Mouse (Mus musculus) embryonic stem cell, embryonic (primary cell): ENCODE results near the gene Col25a1.

ENCODE experiments used
- CTCF ChIA-PET, 4 experiments: fragments of 300-600 bp in 2 of 4; fragments of 350-600 bp in 2 of 4; sonication (Branson Sonifier 250); formaldehyde crosslinking; loops; one replicate each; lab custom pipeline; 2022; ENCODE audit warnings: inconsistent platforms in 2 of 4; lab: Charles Lee
- POLR2A ChIA-PET, 4 experiments: fragments of 300-600 bp in 2 of 4; fragments of 350-600 bp in 2 of 4; sonication (Branson Sonifier 250); formaldehyde crosslinking; loops; one replicate each; lab custom pipeline; 2022; ENCODE audit warnings: antibody characterized with exemption in 4 of 4, inconsistent platforms in 1 of 4; lab: Charles Lee

Gene Col25a1

GRCm38 (mm10) chr3:130131201-130131600 is at the start of gene Col25a1:
Col25a1 (plus strand) TSS chr3:130131501.
- POLR2A ChIA-PET: no interaction called here
- CTCF ChIA-PET: no interaction called here

DNA sequence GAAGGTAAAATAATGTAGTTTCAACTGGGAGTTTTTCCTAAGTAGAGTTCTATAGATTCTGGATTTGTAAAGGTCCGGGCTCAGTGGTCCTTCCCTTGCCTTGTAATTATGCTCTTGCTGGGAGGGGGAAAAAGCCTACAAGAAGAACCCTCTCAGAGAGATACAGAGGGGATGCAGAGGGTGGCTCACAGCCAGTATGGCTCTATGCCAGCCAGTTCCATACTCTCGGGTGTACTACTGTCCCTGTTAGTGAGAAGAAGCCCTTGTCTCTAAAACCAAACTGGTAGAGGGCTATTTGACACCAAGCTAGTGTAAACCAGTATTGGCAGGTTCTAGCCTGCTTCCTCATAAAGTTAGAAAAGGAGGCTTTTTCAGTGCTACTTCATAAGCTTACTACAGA is 48.0 kb upstream of the Col25a1 start:
- POLR2A ChIA-PET: no interaction called here
- CTCF ChIA-PET: no interaction called here

DNA sequence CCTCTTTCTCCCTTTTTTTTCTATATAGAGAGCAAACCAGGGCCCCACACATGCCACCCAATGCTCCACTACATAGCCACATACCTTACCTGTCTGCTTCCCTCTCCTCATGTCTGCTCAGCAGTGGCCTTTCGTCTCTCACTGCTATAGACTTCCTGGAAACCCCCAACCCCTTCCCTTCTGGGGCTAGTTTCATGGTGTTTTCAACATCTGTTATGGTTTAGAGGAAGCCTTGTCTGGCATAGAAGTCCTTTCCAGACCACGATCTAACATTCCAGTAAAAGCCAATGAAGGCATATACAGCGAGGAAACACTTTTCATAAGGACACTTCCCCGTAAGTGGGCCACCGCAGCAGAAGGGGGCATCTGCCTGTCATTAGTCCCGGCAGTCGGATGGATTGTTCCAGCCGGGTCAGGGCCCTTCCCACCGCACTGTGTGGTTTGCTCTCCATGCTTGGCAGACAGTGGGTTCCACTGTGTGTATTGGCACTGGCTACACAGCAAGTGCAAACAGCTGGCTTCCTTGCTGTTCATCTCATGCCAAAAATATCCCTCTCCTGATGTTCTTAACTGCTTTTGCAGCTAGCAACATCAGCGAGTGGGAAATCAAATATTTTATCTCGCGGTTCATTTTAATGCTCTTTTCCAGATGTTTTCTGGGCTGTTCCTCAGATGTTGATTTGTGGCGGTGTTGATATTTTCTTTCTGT is 44.8 kb upstream of the Col25a1 start:
- ChIA-PET CTCF (no interaction called here), POLR2A (no interaction called here)

DNA sequence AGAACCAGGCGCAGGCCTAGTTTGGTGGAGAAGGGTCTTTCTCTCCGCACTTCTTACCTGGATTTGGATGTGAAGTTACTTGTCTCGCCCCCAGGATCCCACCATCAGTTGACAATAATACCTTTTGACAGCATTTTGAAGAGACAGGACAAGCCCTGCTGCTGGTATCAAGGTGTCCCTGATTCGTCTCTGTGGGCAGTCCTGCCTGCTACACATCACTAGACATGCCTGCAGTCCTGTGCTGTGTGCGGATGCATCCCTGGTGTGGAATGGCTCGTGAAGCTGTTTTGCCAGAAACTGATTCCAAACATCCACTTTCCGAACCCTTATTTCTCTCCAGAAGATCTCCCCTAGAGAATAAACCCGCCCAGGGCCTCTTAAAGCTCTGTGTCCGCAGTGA is 43.8 kb upstream of the Col25a1 start:
- ChIA-PET CTCF (no interaction called here), POLR2A (no interaction called here)

DNA sequence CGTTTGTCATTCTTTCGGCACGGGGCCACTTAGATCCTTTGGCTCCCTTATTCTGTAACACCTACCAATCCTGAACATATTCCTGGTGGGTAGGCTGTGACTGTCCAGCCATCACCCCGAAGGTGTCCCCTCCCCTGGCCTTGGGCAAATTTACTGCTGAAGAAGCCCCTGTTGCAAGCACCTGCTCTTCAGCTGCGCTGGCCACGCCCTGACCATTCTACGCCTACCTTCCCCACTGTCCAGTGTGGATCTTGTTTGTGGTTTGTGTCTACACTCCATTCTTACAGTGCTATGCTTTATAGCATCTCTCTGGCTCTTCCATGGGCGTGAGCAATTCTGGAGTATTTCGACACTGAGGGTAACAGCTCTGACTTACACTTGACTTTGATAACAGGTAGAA is 42.6 kb upstream of the Col25a1 start:
- ChIA-PET POLR2A (interaction anchor here in 1 of 4 experiments (0.6 kb wide), 1 partner anchor 58 kb away, joined by 3 read pairs; no protein-coding TSS in a partner anchor), CTCF (no interaction called here)

DNA sequence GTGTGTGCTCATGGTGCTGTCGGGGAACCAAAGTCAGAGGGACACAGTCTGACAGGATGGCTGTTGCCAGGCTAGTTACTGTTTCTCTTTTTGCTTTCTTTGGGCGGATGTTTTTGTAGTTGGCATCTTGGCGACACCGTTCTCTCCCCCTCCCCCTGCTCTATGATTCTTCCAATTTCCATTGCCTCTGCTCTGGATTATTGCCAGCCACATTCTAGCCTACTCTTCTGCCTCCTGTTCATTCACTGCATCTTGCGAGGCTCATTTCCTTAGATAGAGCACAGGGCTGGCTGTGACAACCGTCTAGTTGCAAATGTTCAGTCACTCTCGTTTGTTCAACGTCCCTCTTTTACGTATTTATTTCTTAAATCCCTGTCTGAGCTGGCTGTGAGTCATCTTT is 40.8 kb upstream of the Col25a1 start:
- CTCF ChIA-PET: interaction anchor here in 1 of 4 experiments (0.6 kb wide), 1 partner anchor 257 kb away, joined by 3 read pairs; no protein-coding TSS in a partner anchor
- POLR2A ChIA-PET: interaction anchor here in 1 of 4 experiments (1.8 kb wide), 1 partner anchor 30 kb away, joined by 3 read pairs; no protein-coding TSS in a partner anchor

GRCm38 (mm10) chr3:130094125-130094704 is 37.1 kb upstream of the Col25a1 start:
- ChIA-PET CTCF (interaction anchor here in 2 of 4 experiments (0.7 to 1.1 kb wide), 2 partner anchors 433 to 597 kb away, joined by 3 to 4 read pairs; no protein-coding TSS in a partner anchor), POLR2A (interaction anchor here in 1 of 4 experiments (1.0 kb wide), 1 partner anchor 33 kb away, joined by 3 read pairs; the partner anchor contains the start of gene Sec24b)

GRCm38 (mm10) chr3:130095160-130095781 is 36.0 kb upstream of the Col25a1 start:
- CTCF ChIA-PET: interaction anchor here in 3 of 4 experiments (0.7 to 1.1 kb wide), 4 partner anchors 15 to 596 kb away, joined by 3 to 4 read pairs (median 3); no protein-coding TSS in a partner anchor
- POLR2A ChIA-PET: no interaction called here

DNA sequence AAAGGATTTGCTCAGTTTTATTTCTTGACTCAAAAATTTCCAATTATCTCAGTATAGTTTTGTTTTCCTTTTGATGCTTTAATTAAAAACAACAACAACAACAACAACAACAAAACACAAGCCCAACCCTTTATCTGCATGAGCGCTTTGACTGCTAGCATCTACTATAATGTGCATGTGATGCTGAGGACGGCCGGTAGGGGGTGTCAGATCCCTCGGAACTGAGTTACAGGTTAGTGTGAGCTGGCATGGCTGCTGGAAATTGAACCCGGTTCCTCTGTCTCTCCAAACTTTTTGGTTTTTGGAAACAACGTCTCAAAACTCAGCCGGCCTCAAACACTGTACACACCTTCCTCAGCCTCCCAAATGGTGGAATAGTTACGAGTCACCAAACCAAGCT is 27.8 kb upstream of the Col25a1 start:
- ChIA-PET POLR2A (interaction anchor here in 2 of 4 experiments (0.6 to 0.7 kb wide), 2 partner anchors 421 to 453 kb away, joined by 3 to 4 read pairs; no protein-coding TSS in a partner anchor), CTCF (interaction anchor here (0.5 to 1.9 kb wide), 16 partner anchors 9 to 587 kb away, joined by 3 to 11 read pairs (median 4); no protein-coding TSS in a partner anchor)

- CTCF ChIA-PET: interaction anchor here in 3 of 4 experiments (0.6 to 1.9 kb wide), 6 partner anchors 206 to 472 kb away, joined by 3 to 11 read pairs (median 6); no protein-coding TSS in a partner anchor
- POLR2A ChIA-PET: interaction anchor here in 1 of 4 experiments (0.6 kb wide), 1 partner anchor 717 kb away, joined by 4 read pairs; no protein-coding TSS in a partner anchor
Observed at GRCm38 (mm10) chr3:130104471-130104870, 26.8 kb upstream of the Col25a1 start.

DNA sequence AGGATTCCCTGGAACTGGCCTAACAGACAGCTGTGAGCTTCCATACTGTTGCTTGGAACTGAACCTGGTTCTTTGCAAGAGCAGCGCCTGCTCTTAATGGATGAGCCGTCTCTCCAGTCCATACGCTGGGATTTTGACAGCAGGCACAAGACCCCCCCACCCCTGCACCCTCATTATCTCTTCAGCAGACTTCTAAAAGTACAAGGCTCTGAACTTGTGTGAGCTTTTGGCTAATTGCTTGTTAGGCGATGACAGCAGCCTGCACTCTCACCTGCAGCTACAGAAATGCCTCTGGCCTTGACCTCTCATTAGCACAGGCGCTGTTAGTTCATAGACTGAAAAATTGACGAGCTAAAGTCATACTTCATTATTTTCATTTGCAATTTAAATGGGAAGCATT is 14.4 kb upstream of the Col25a1 start:
- POLR2A ChIA-PET: no interaction called here
- CTCF ChIA-PET: no interaction called here

DNA sequence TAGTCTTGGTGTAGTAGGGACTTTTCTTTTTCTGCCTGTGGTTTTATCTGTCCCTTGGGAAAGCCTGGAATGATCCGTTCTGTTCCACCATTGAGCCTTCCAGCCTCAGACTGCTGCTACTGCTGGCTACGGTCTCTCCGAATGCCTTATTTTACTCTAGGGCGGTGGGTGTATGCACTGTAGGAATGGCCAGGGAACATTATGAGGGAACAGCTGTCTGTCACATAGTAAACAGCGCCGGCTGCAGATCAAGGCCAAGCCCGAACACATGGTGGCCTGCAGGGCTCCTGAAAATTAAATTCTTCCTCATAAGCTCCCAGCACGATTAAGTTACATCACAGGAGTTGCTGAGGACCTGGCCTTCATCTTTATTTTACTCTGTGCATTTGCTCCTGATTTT is 3.5 kb upstream of the Col25a1 start:
- ChIA-PET POLR2A (no interaction called here), CTCF (no interaction called here)

DNA sequence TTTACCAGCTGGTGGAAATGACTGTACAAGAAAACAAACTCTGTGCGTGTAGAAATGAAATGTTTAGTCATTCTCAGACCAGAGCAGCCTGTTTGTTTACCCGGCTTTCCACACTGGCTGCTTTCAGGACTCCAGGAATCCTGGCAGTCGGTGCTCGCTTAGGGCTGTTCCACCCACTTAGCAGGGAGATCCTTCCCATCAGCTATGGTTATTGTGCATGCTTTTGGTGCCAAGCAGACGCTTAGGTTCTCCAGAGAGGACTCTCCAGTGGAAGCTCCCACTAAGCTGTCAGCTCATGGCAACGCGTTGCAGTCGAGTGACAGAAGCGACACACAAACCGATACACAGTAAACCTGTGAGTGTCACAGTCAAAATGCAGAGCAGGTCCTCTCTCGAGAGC is 2.7 kb upstream of the Col25a1 start:
- CTCF ChIA-PET: interaction anchor here in 1 of 4 experiments (0.6 kb wide), 1 partner anchor 21 kb away, joined by 3 read pairs; no protein-coding TSS in a partner anchor
- POLR2A ChIA-PET: interaction anchor here in 1 of 4 experiments (0.6 kb wide), 1 partner anchor 276 kb away, joined by 3 read pairs; no protein-coding TSS in a partner anchor

GRCm38 (mm10) chr3:130129635-130130206 is 1.6 kb upstream of the Col25a1 start:
- POLR2A ChIA-PET: no interaction called here
- CTCF ChIA-PET: interaction anchor here in 2 of 4 experiments (0.7 to 0.9 kb wide), 2 partner anchors 26 to 655 kb away, joined by 3 read pairs; no protein-coding TSS in a partner anchor

DNA sequence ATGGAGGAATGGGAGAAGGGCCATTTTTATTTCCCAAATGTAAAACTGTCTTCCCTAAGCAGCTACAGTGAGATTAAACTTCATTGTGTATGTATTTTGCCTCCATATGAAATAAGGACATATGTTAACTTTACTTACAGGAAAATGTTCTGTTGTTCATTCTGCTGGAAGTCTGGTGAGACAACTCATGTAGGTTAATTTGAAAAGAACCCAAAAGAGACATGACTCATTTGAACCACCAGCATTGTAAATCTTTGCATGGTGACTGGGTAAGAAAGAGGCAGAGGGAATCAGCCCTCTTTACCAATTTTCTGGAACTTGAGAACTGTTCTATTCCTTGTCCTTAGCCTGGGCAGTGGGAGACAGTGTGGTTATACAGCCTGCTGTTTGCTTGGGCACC is 5.9 kb downstream of the Col25a1 start:
- ChIA-PET POLR2A (no interaction called here), CTCF (no interaction called here)

GRCm38 (mm10) chr3:130137640-130138039 is 6.3 kb downstream of the Col25a1 start:
- CTCF ChIA-PET: no interaction called here
- POLR2A ChIA-PET: no interaction called here

GRCm38 (mm10) chr3:130145874-130146273 is 14.6 kb downstream of the Col25a1 start:
- ChIA-PET CTCF (interaction anchor here in 1 of 4 experiments (0.6 kb wide), 1 partner anchor 40 kb away, joined by 4 read pairs; no protein-coding TSS in a partner anchor), POLR2A (no interaction called here)

DNA sequence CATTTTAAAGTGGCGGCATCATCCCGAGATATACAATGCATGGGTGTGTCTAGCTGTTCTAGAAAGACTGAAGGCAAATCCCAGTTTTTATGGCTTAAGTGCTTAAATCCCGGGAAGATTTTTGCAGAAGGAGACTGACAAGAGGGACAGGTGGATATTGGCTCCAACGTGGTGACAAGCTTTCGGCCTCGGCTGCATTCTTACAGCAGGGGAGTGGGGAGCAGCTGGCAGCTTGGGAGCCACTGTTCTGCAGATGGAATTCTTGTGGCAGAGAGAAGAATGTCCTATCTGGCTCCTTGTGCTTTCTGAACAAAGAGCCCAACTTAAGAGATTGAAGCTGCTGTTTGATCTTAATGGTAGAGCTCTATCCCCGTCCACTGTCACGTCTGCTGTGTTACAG is 16.5 kb downstream of the Col25a1 start:
- ChIA-PET CTCF (interaction anchor here in 1 of 4 experiments (0.7 kb wide), 1 partner anchor 78 kb away, joined by 3 read pairs; no protein-coding TSS in a partner anchor), POLR2A (interaction anchor here in 2 of 4 experiments (0.5 to 0.6 kb wide), 2 partner anchors 47 to 403 kb away, joined by 3 read pairs; no protein-coding TSS in a partner anchor)

- ChIA-PET CTCF (no interaction called here), POLR2A (no interaction called here)
Observed at GRCm38 (mm10) chr3:130149180-130149579, 17.9 kb downstream of the Col25a1 start.
